Mouse (Mus musculus) limb, embryonic 12.5 days (tissue): ENCODE results near the gene A4galt. TPM values are rescaled to one million over a fixed set of nuclear protein-coding genes. Genes with fewer than 3 reads are reported as not detected.
"Not testable (repeated sequence)": the region's sequence is repeated elsewhere in the genome, so short reads cannot be mapped to it uniquely, and the experiment has no call there.

Experiments used
- ATAC-seq: fragments of 200-750 bp; cut with Nextera tagmentation; 2 replicates; pipeline ENCODE4 v1.8.0; 2017; ENCODE audit warnings: low read depth, moderate TSS enrichment; ENCODE audit not compliant: insufficient number of reproducible peaks, insufficient read depth, low FRiP score, low TSS enrichment
- H3K27ac ChIP-seq: fragments of 300-500 bp; sonication (generic); 2 replicates; pipeline ENCODE4 v1.5.1; 2016; ENCODE audit warnings: mild to moderate bottlenecking, moderate library complexity
- H3K27me3 ChIP-seq: fragments of 300-500 bp; sonication (generic); 2 replicates; pipeline ENCODE4 v1.6.1; 2016; ENCODE audit warnings: mild to moderate bottlenecking, moderate library complexity
- H3K36me3 ChIP-seq: fragments of 300-500 bp; sonication (generic); 2 replicates; pipeline ENCODE4 v1.6.1; 2016; ENCODE audit warnings: mild to moderate bottlenecking, moderate library complexity
- H3K4me1 ChIP-seq: fragments of 300-500 bp; sonication (generic); replicated peaks from 2 replicates; pipeline ENCODE4 v1.6.1; 2016
- H3K4me2 ChIP-seq: fragments of 300-500 bp; sonication (generic); 2 replicates; pipeline ENCODE4 v1.6.1; 2016; ENCODE audit warnings: mild to moderate bottlenecking, moderate library complexity
- H3K4me3 ChIP-seq: fragments of 300-500 bp; sonication (generic); replicated peaks from 2 replicates; pipeline ENCODE4 v1.5.1; 2016; ENCODE audit warnings: mild to moderate bottlenecking
- H3K9ac ChIP-seq: fragments of 300-500 bp; sonication (generic); replicated peaks from 2 replicates; pipeline ENCODE4 v1.6.1; 2016; ENCODE audit warnings: mild to moderate bottlenecking, moderate library complexity
- H3K9me3 ChIP-seq: fragments of 300-500 bp; sonication (generic); 2 replicates; pipeline ENCODE4 v1.6.1; 2016; ENCODE audit warnings: mild to moderate bottlenecking, moderate library complexity
- WGBS: fragments of 180-500 bp; shearing (Covaris S2); methylation state at CpG from one replicate; pipeline ENCODE4 v1.1.7; 2016; 5-methylcytosine and 5-hydroxymethylcytosine counted together
- polyA plus RNA-seq: library from polyadenylated mRNA; unstranded; fragments of >200 nt; fragmentation: Nextera tagmentation; extraction: Ambion mirVana; gene quantifications from 2 replicates; pipeline ENCODE4 v1.2.1, GENCODE M21; 2016

A4galt gene
- polyA plus RNA-seq, 1 experiment from 2014 or later = 0.16 TPM

GRCm38 (mm10) chr15:83292261-83293056 is 40.9 kb upstream of the A4galt start:
- Histone ChIP-seq H3K4me1 (peaks cover 25% of the 10 kb centered on the region), H3K9me3 (no peaks in the 10 kb centered on the region), H3K27ac (no peak overlapping the region), H3K9ac (no peak overlapping the region), H3K4me2 (no peak overlapping the region), H3K27me3 (no peaks in the 10 kb centered on the region), H3K4me3 (no peak overlapping the region), H3K36me3 (no peaks in the 10 kb centered on the region)
- WGBS = 80% methylated on average over 13 of the region's 13 CpGs
- ATAC-seq = no peak

GRCm38 (mm10) chr15:83290899-83291298 is 39.3 kb upstream of the A4galt start:
- Histone ChIP-seq H3K27ac (no peak overlapping the region), H3K9ac (no peak overlapping the region), H3K36me3 (no peaks in the 10 kb centered on the region), H3K27me3 (no peaks in the 10 kb centered on the region), H3K4me3 (no peak overlapping the region), H3K9me3 (0 out of 2 replicates have a peak, but pooled peaks cover 3% of the 10 kb centered on the region), H3K4me1 (peaks cover 11% of the 10 kb centered on the region), H3K4me2 (no peak overlapping the region)
- WGBS = 74% methylated on average over 2 of the region's 2 CpGs
- ATAC-seq = no peak

GRCm38 (mm10) chr15:83284828-83285227 is 33.3 kb upstream of the A4galt start:
- H3K27ac ChIP-seq = no peak overlapping the region
- H3K4me2 ChIP-seq = no peak overlapping the region
- H3K9me3 ChIP-seq = 0 out of 2 replicates have a peak, but pooled peaks cover 3% of the 10 kb centered on the region
- 86% methylated on average over 8 of the region's 8 CpGs for WGBS
- no peaks in the 10 kb centered on the region for H3K27me3 ChIP-seq
- H3K36me3 ChIP-seq = no peaks in the 10 kb centered on the region
- no peak for ATAC-seq
- H3K9ac ChIP-seq = no peak overlapping the region
- H3K4me3 ChIP-seq = no peak overlapping the region
- H3K4me1 ChIP-seq = no peaks in the 10 kb centered on the region

- 76% methylated on average over 5 of the region's 5 CpGs for WGBS
- no peaks in the 10 kb centered on the region for H3K4me1 ChIP-seq
- H3K4me3 ChIP-seq = no peak overlapping the region
- no peaks in the 10 kb centered on the region for H3K27me3 ChIP-seq
- no peaks in the 10 kb centered on the region for H3K36me3 ChIP-seq
- no peak for ATAC-seq
- H3K9me3 ChIP-seq = 0 out of 2 replicates have a peak, but pooled peaks cover 3% of the 10 kb centered on the region
- H3K4me2 ChIP-seq = no peak overlapping the region
- H3K9ac ChIP-seq = no peak overlapping the region
- H3K27ac ChIP-seq = no peak overlapping the region
Observed at GRCm38 (mm10) chr15:83282397-83282796, 30.8 kb upstream of the A4galt start.

GRCm38 (mm10) chr15:83281303-83281702 is 29.7 kb upstream of the A4galt start:
- ATAC-seq = no peak
- Histone ChIP-seq H3K27me3 (no peaks in the 10 kb centered on the region), H3K4me1 (no peaks in the 10 kb centered on the region), H3K36me3 (no peaks in the 10 kb centered on the region), H3K9me3 (no peaks in the 10 kb centered on the region), H3K9ac (no peak overlapping the region), H3K4me3 (no peak overlapping the region), H3K4me2 (no peak overlapping the region), H3K27ac (no peak overlapping the region)
- 62% methylated on average over 11 of the region's 11 CpGs for WGBS

- WGBS = 81% methylated on average over 5 of the region's 5 CpGs
Observed at GRCm38 (mm10) chr15:83278579-83278978, 27.0 kb upstream of the A4galt start.

GRCm38 (mm10) chr15:83277451-83277850 is 25.9 kb upstream of the A4galt start:
- no peak overlapping the region for H3K4me2 ChIP-seq
- ATAC-seq = no peak
- no peaks in the 10 kb centered on the region for H3K36me3 ChIP-seq
- no peaks in the 10 kb centered on the region for H3K4me1 ChIP-seq
- no peak overlapping the region for H3K4me3 ChIP-seq
- no peak overlapping the region for H3K27ac ChIP-seq
- no peak overlapping the region for H3K9ac ChIP-seq
- no peaks in the 10 kb centered on the region for H3K9me3 ChIP-seq
- no peaks in the 10 kb centered on the region for H3K27me3 ChIP-seq
- WGBS = 81% methylated on average over 4 of the region's 4 CpGs

More at GRCm38 (mm10) chr15:83278579-83278978, 27.0 kb upstream of the A4galt start:
- H3K9me3 ChIP-seq = no peaks in the 10 kb centered on the region
- H3K4me3 ChIP-seq = no peak overlapping the region
- H3K27ac ChIP-seq = no peak overlapping the region
- H3K4me2 ChIP-seq = no peak overlapping the region
- H3K9ac ChIP-seq = no peak overlapping the region
- H3K4me1 ChIP-seq = no peaks in the 10 kb centered on the region
- H3K36me3 ChIP-seq = no peaks in the 10 kb centered on the region
- no peaks in the 10 kb centered on the region for H3K27me3 ChIP-seq
- ATAC-seq = no peak

- H3K27ac ChIP-seq, H3K4me1 ChIP-seq, H3K27me3 ChIP-seq, ATAC-seq, H3K36me3 ChIP-seq, H3K4me2 ChIP-seq, H3K9ac ChIP-seq, H3K9me3 ChIP-seq, H3K4me3 ChIP-seq: not testable (repeated sequence)
Observed at GRCm38 (mm10) chr15:83274237-83274636, 22.7 kb upstream of the A4galt start.

- H3K9ac ChIP-seq = no peak overlapping the region
- no peaks in the 10 kb centered on the region for H3K36me3 ChIP-seq
- H3K27me3 ChIP-seq = no peaks in the 10 kb centered on the region
- H3K4me1 ChIP-seq = no peaks in the 10 kb centered on the region
- no peaks in the 10 kb centered on the region for H3K9me3 ChIP-seq
- WGBS = 92% methylated on average over 2 of the region's 2 CpGs
- H3K4me2 ChIP-seq = no peak overlapping the region
- no peak overlapping the region for H3K27ac ChIP-seq
- no peak overlapping the region for H3K4me3 ChIP-seq
- ATAC-seq = no peak
Observed at GRCm38 (mm10) chr15:83273017-83273416, 21.4 kb upstream of the A4galt start.

- H3K36me3 ChIP-seq, H3K27ac ChIP-seq, H3K27me3 ChIP-seq, H3K9me3 ChIP-seq, H3K4me2 ChIP-seq, H3K4me1 ChIP-seq, ATAC-seq, H3K9ac ChIP-seq, H3K4me3 ChIP-seq: not testable (repeated sequence)
- WGBS = 25% methylated on average over 9 of the region's 9 CpGs
Observed at GRCm38 (mm10) chr15:83271221-83271620, 19.6 kb upstream of the A4galt start.

- not testable (repeated sequence) for ATAC-seq, H3K9me3 ChIP-seq, H3K9ac ChIP-seq, H3K27ac ChIP-seq, H3K4me3 ChIP-seq, H3K27me3 ChIP-seq, H3K4me1 ChIP-seq, H3K4me2 ChIP-seq, H3K36me3 ChIP-seq
- 92% methylated on average over 6 of the region's 6 CpGs for WGBS
Observed at GRCm38 (mm10) chr15:83269985-83270384, 18.4 kb upstream of the A4galt start.

GRCm38 (mm10) chr15:83268428-83268827 is 16.9 kb upstream of the A4galt start:
- not testable (repeated sequence) for H3K9me3 ChIP-seq, H3K4me2 ChIP-seq, ATAC-seq, H3K4me1 ChIP-seq, H3K4me3 ChIP-seq, H3K27me3 ChIP-seq, H3K36me3 ChIP-seq, H3K9ac ChIP-seq, H3K27ac ChIP-seq
- 64% methylated on average over 7 of the region's 7 CpGs for WGBS
